Mouse (Mus musculus): ENCODE measurements around the gene Ccdc85c. TPM values are rescaled to one million over a fixed set of nuclear protein-coding genes. Genes with fewer than 3 reads are reported as not detected.

Gene Ccdc85c
- polyA plus RNA-seq, 2 experiments: 1.8 TPM

- H3K4me3 ChIP-seq (ENCODE audit: insufficient read depth in 1 of 2, low read depth in 2 of 2, low read length in 2 of 2): no peak overlapping the region
- WGBS (ENCODE audit: insufficient replicate concordance): 83% methylated on average over 3 of the region's 3 CpGs
- H3K4me1 ChIP-seq (replicated peaks; ENCODE audit: control insufficient read depth in 2 of 2, insufficient read depth in 2 of 2, low read length in 1 of 2): no peaks in the 10 kb centered on the region; a peak in 1 of 4 replicates
- no peaks in the 10 kb centered on the region for H3K27me3 ChIP-seq (ENCODE audit: control insufficient read depth, insufficient read depth, low read length)
- H3K36me3 ChIP-seq (replicated peaks; ENCODE audit: control insufficient read depth, insufficient read depth, low read depth): peaks cover 22% of the 10 kb centered on the region
- H3K27ac ChIP-seq: no peak overlapping the region
- no peak for ATAC-seq (ENCODE audit: insufficient read depth)
- no peak overlapping the region for H3K4me2 ChIP-seq (ENCODE audit: low read depth)
- DNase-seq (ENCODE audit: low read depth in 3 of 3, low spot score in 3 of 3): no peak
- H3K9me3 ChIP-seq (ENCODE audit: control insufficient read depth, low read length): no peaks in the 10 kb centered on the region
- no peak for TF ChIP-seq EP300 (IDR thresholded peaks at IDR 0.05; ENCODE audit: low read depth)
- H3K9ac ChIP-seq (replicated peaks): no peak overlapping the region
Measured at GRCm38 (mm10) chr12:108163706-108164105, 111.5 kb downstream of the Ccdc85c start.

GRCm38 (mm10) chr12:108162036-108162435 lies 113.2 kb downstream of the Ccdc85c start:
- H3K9ac ChIP-seq (replicated peaks): no peak overlapping the region
- no peak overlapping the region for H3K4me3 ChIP-seq (ENCODE audit: insufficient read depth in 1 of 2, low read depth in 2 of 2, low read length in 2 of 2)
- 88% methylated on average over 1 of the region's 1 CpGs for WGBS (ENCODE audit: insufficient replicate concordance)
- TF ChIP-seq CTCF (IDR thresholded peaks at IDR 0.05; ENCODE audit: low read depth): peak; percentile 59
- TF ChIP-seq EP300 (IDR thresholded peaks at IDR 0.05; ENCODE audit: low read depth): no peak
- DNase-seq (ENCODE audit: low read depth in 3 of 3, low spot score in 3 of 3) (no peak), ATAC-seq (ENCODE audit: insufficient read depth) (no peak)
- H3K4me2 ChIP-seq (ENCODE audit: low read depth): no peak overlapping the region
- H3K36me3 ChIP-seq (replicated peaks; ENCODE audit: control insufficient read depth, insufficient read depth, low read depth): peaks cover 27% of the 10 kb centered on the region
- no peak overlapping the region for H3K27ac ChIP-seq
- H3K4me1 ChIP-seq (replicated peaks; ENCODE audit: control insufficient read depth in 2 of 2, insufficient read depth in 2 of 2, low read length in 1 of 2): no peaks in the 10 kb centered on the region; a peak in 1 of 4 replicates
- no peaks in the 10 kb centered on the region for H3K27me3 ChIP-seq (ENCODE audit: control insufficient read depth, insufficient read depth, low read length)
- H3K9me3 ChIP-seq (ENCODE audit: control insufficient read depth, low read length): no peaks in the 10 kb centered on the region

- Histone ChIP-seq H3K27me3 (ENCODE audit: control insufficient read depth, insufficient read depth, low read length) (no peaks in the 10 kb centered on the region), H3K9me3 (ENCODE audit: control insufficient read depth, low read length) (no peaks in the 10 kb centered on the region), H3K4me1 (replicated peaks; ENCODE audit: control insufficient read depth in 2 of 2, insufficient read depth in 2 of 2, low read length in 1 of 2) (no peaks in the 10 kb centered on the region), H3K4me2 (ENCODE audit: low read depth) (no peak overlapping the region), H3K36me3 (replicated peaks; ENCODE audit: control insufficient read depth, insufficient read depth, low read depth) (peaks cover 27% of the 10 kb centered on the region), H3K9ac (replicated peaks) (no peak overlapping the region), H3K4me3 (ENCODE audit: insufficient read depth in 1 of 2, low read depth in 2 of 2, low read length in 2 of 2) (no peak overlapping the region), H3K27ac (no peak overlapping the region)
- no peak for ATAC-seq (ENCODE audit: insufficient read depth)
- TF ChIP-seq EP300 (IDR thresholded peaks at IDR 0.05; ENCODE audit: low read depth) (no peak), CTCF (IDR thresholded peaks at IDR 0.05; ENCODE audit: low read depth) (no peak)
- no peak for DNase-seq (ENCODE audit: low read depth in 3 of 3, low spot score in 3 of 3)
Measured at GRCm38 (mm10) chr12:108159863-108160262, 115.4 kb downstream of the Ccdc85c start.

Other genes with a start within 250 kb of the Ccdc85c start
- 15.2 and 26.8 TPM in 2 replicates for gene Setd3, start 96.1 kb downstream of the Ccdc85c start, polyA plus RNA-seq (2012; rRNA removed)
- gene Setd3, start 96.1 kb downstream of the Ccdc85c start, polyA plus RNA-seq (2014; fragmentation: Nextera tagmentation; extraction: Ambion mirVana): 43.4 and 46.2 TPM in 2 replicates
- gene Ccnk, start 95.8 kb downstream of the Ccdc85c start, polyA plus RNA-seq (2012; rRNA removed): 9.2 and 10.4 TPM in 2 replicates
- 3.9 and 4.0 TPM in 2 replicates for gene Ccnk, start 95.8 kb downstream of the Ccdc85c start, polyA plus RNA-seq (2014; fragmentation: Nextera tagmentation; extraction: Ambion mirVana)
- 0.02 and 0.03 TPM in 2 replicates for gene Hhipl1, start 30.8 kb upstream of the Ccdc85c start, polyA plus RNA-seq (2012; rRNA removed)
- not detected in 2 replicates for gene Hhipl1, start 30.8 kb upstream of the Ccdc85c start, polyA plus RNA-seq (2014; fragmentation: Nextera tagmentation; extraction: Ambion mirVana)
- 0.48 and 0.52 TPM in 2 replicates for gene Cyp46a1, start 59.0 kb upstream of the Ccdc85c start, polyA plus RNA-seq (2012; rRNA removed)
- 0.11 and 0.13 TPM in 2 replicates for gene Cyp46a1, start 59.0 kb upstream of the Ccdc85c start, polyA plus RNA-seq (2014; fragmentation: Nextera tagmentation; extraction: Ambion mirVana)
- 1.8 and 2.5 TPM in 2 replicates for gene Eml1, start 95.5 kb upstream of the Ccdc85c start, polyA plus RNA-seq (2012; rRNA removed)
- gene Eml1, start 95.5 kb upstream of the Ccdc85c start, polyA plus RNA-seq (2014; fragmentation: Nextera tagmentation; extraction: Ambion mirVana): 3.3 and 4.1 TPM in 2 replicates